Mouse (Mus musculus) limb, embryonic 14.5 days (tissue): ENCODE measurements around the gene Drd3. TPM values are rescaled to one million over a fixed set of nuclear protein-coding genes. Genes with fewer than 3 reads are reported as not detected.

Experiments
- ATAC-seq: fragments of 200-750 bp; cut with Nextera tagmentation; 2 replicates; pipeline ENCODE4 v1.8.0; 2017; ENCODE audit warnings: low read depth, moderate number of reproducible peaks, moderate TSS enrichment; ENCODE audit not compliant: low FRiP score
- DNase-seq: peaks from one replicate; pipeline ENCODE4 v3.0.0-alpha.2; 2015; ENCODE audit warnings: low spot score
- H3K27ac ChIP-seq: fragments of 300-500 bp; sonication (generic); replicated peaks from 2 replicates; pipeline ENCODE4 v1.5.1; 2014; ENCODE audit warnings: low read depth, mild to moderate bottlenecking, low read length, moderate library complexity, mixed read lengths
- H3K27me3 ChIP-seq: fragments of 300-500 bp; sonication (generic); 2 replicates; pipeline ENCODE4 v1.6.1; 2014; ENCODE audit warnings: low read length, mixed read lengths; ENCODE audit not compliant: control insufficient read depth, insufficient read depth
- H3K36me3 ChIP-seq: fragments of 300-500 bp; sonication (generic); 2 replicates; pipeline ENCODE4 v1.6.1; 2014; ENCODE audit warnings: mild to moderate bottlenecking, low read length, moderate library complexity, mixed read lengths; ENCODE audit not compliant: control insufficient read depth, insufficient read depth
- H3K4me1 ChIP-seq: fragments of 300-500 bp; sonication (generic); 2 replicates; pipeline ENCODE4 v1.6.1; 2014; ENCODE audit warnings: antibody characterized with exemption, low read length, mixed read lengths; ENCODE audit not compliant: control insufficient read depth, insufficient read depth
- H3K4me2 ChIP-seq: fragments of 300-500 bp; sonication (generic); replicated peaks from 2 replicates; pipeline ENCODE4 v1.6.1; 2014; ENCODE audit warnings: low read depth, mild to moderate bottlenecking, low read length, moderate library complexity; ENCODE audit not compliant: severe bottlenecking
- H3K4me3 ChIP-seq: fragments of 300-500 bp; sonication (generic); replicated peaks from 2 replicates; pipeline ENCODE4 v1.5.1; 2014; ENCODE audit warnings: low read length
- H3K9ac ChIP-seq: fragments of 300-500 bp; sonication (generic); 2 replicates; pipeline ENCODE4 v1.6.1; 2014; ENCODE audit warnings: mild to moderate bottlenecking, low read depth, low read length, moderate library complexity; ENCODE audit not compliant: severe bottlenecking
- H3K9me3 ChIP-seq: fragments of 300-500 bp; sonication (generic); 2 replicates; pipeline ENCODE4 v1.6.1; 2016; ENCODE audit warnings: low read length; ENCODE audit not compliant: control insufficient read depth
- POLR2A ChIP-seq: fragments of 200-500 bp; IDR thresholded peaks from 2 replicates; pipeline ENCODE4 v1.8.0; 2012; ENCODE audit warnings: inconsistent platforms, mild to moderate bottlenecking, moderate library complexity, borderline replicate concordance; ENCODE audit not compliant: insufficient read depth, insufficient read length; ENCODE audit errors: extremely low read depth
- WGBS: fragments of 180-500 bp; shearing (Covaris S2); extraction: QIAGEN DNeasy Blood & Tissue Kit; methylation state at CpG from one replicate; pipeline ENCODE4 v1.1.7; 2014; 5-methylcytosine and 5-hydroxymethylcytosine counted together
- microRNA-seq: library from miRNA; unstranded; fragments of <30 nt; microRNA quantifications from one replicate; pipeline ENCODE4, GENCODE M21; 2016
- polyA plus RNA-seq, 2 experiments: library from polyadenylated mRNA; depleted of rRNA in 1 of 2; stranded (reverse) in 1 of 2; unstranded in 1 of 2; fragments of >200 nt; fragmentation: Nextera tagmentation in 1 of 2; extraction: Ambion mirVana in 1 of 2; gene quantifications; 2 replicates each; pipeline versions ENCODE4 v1.2.1 to v1.2.3; 2012 to 2014

Drd3 gene
- polyA plus RNA-seq, 2 experiments, result not detected

- no peaks in the 10 kb centered on the region for H3K36me3 ChIP-seq
- H3K4me3 ChIP-seq, result no peak overlapping the region
- H3K9ac ChIP-seq, result no peak overlapping the region
- TF ChIP-seq POLR2A, result no peak
- ATAC-seq, result no peak
- H3K4me1 ChIP-seq, result no peaks in the 10 kb centered on the region
- DNase-seq, result no peak
- WGBS, result 81% methylated on average over 1 of the region's 1 CpGs
- no peaks in the 10 kb centered on the region for H3K27me3 ChIP-seq
- no peaks in the 10 kb centered on the region for H3K9me3 ChIP-seq
- no peak overlapping the region for H3K27ac ChIP-seq
- no peak overlapping the region for H3K4me2 ChIP-seq
Observed at GRCm38 (mm10) chr16:43841236-43841635, 87.4 kb downstream of the Drd3 start.

- H3K4me1 ChIP-seq, result no peaks in the 10 kb centered on the region
- H3K27ac ChIP-seq, result no peak overlapping the region
- H3K4me2 ChIP-seq, result no peak overlapping the region
- no peaks in the 10 kb centered on the region for H3K9me3 ChIP-seq
- no peak overlapping the region for H3K9ac ChIP-seq
- H3K27me3 ChIP-seq, result no peaks in the 10 kb centered on the region
- H3K36me3 ChIP-seq, result no peaks in the 10 kb centered on the region
- no peak for TF ChIP-seq POLR2A
- ATAC-seq (no peak), DNase-seq (no peak)
- no peak overlapping the region for H3K4me3 ChIP-seq
- 65% methylated on average over 1 of the region's 1 CpGs for WGBS
Observed at GRCm38 (mm10) chr16:43849839-43850238, 96.0 kb downstream of the Drd3 start.

GRCm38 (mm10) chr16:43858941-43859476 lies 105.2 kb downstream of the Drd3 start:
- H3K9me3 ChIP-seq, result no peaks in the 10 kb centered on the region
- ATAC-seq (no peak), DNase-seq (no peak)
- H3K27me3 ChIP-seq, result no peaks in the 10 kb centered on the region
- H3K9ac ChIP-seq, result no peak overlapping the region
- H3K4me3 ChIP-seq, result no peak overlapping the region
- TF ChIP-seq POLR2A, result no peak
- H3K36me3 ChIP-seq, result peaks cover 19% of the 10 kb centered on the region
- H3K4me1 ChIP-seq, result no peaks in the 10 kb centered on the region
- 77% methylated on average over 5 of the region's 5 CpGs for WGBS
- H3K4me2 ChIP-seq, result no peak overlapping the region
- no peak overlapping the region for H3K27ac ChIP-seq

- 85% methylated on average over 6 of the region's 6 CpGs for WGBS
Observed at GRCm38 (mm10) chr16:43860624-43861023, 106.8 kb downstream of the Drd3 start.

GRCm38 (mm10) chr16:43869805-43870204 lies 116.0 kb downstream of the Drd3 start:
- no peak for TF ChIP-seq POLR2A
- H3K36me3 ChIP-seq, result peaks cover 28% of the 10 kb centered on the region
- H3K9ac ChIP-seq, result no peak overlapping the region
- no peaks in the 10 kb centered on the region for H3K4me1 ChIP-seq
- DNase-seq, result no peak
- no peak overlapping the region for H3K27ac ChIP-seq
- H3K9me3 ChIP-seq, result no peaks in the 10 kb centered on the region
- ATAC-seq, result no peak
- H3K4me2 ChIP-seq, result no peak overlapping the region
- no peaks in the 10 kb centered on the region for H3K27me3 ChIP-seq
- no peak overlapping the region for H3K4me3 ChIP-seq

More at GRCm38 (mm10) chr16:43860624-43861023, 106.8 kb downstream of the Drd3 start:
- Histone ChIP-seq H3K4me2 (no peak overlapping the region), H3K27ac (no peak overlapping the region), H3K27me3 (no peaks in the 10 kb centered on the region), H3K36me3 (peaks cover 24% of the 10 kb centered on the region), H3K4me3 (no peak overlapping the region), H3K4me1 (no peaks in the 10 kb centered on the region), H3K9ac (no peak overlapping the region), H3K9me3 (no peaks in the 10 kb centered on the region)
- DNase-seq (no peak), ATAC-seq (no peak)
- TF ChIP-seq POLR2A, result no peak

- TF ChIP-seq POLR2A, result no peak
- DNase-seq, result no peak
- 86% methylated on average over 7 of the region's 7 CpGs for whole genome bisulfite sequencing
- Histone ChIP-seq H3K4me1 (no peaks in the 10 kb centered on the region), H3K27ac (no peak overlapping the region), H3K27me3 (no peaks in the 10 kb centered on the region), H3K36me3 (peaks cover 44% of the 10 kb centered on the region), H3K9me3 (no peaks in the 10 kb centered on the region), H3K9ac (no peak overlapping the region), H3K4me2 (no peak overlapping the region), H3K4me3 (no peak overlapping the region)
- no peak for ATAC-seq
Observed at GRCm38 (mm10) chr16:43871419-43871818, 117.6 kb downstream of the Drd3 start.

Small RNAs within 50 kb of the gene (microRNA-seq; reads per million reads assigned to microRNA genes)
- not detected for gene Gm25996

Other genes with a start within 250 kb of the Drd3 start
- gene Tigit, start 89.9 kb upstream of the Drd3 start, polyA plus RNA-seq (2012; rRNA removed), result not detected in 2 replicates
- gene Tigit, start 89.9 kb upstream of the Drd3 start, polyA plus RNA-seq (2014; fragmentation: Nextera tagmentation; extraction: Ambion mirVana), result not detected in 2 replicates
- 2.7 and 4.4 TPM in 2 replicates for gene Ccdc191, start 135.8 kb downstream of the Drd3 start, polyA plus RNA-seq (2012; rRNA removed)
- 6.2 and 10.7 TPM in 2 replicates for gene Ccdc191, start 135.8 kb downstream of the Drd3 start, polyA plus RNA-seq (2014; fragmentation: Nextera tagmentation; extraction: Ambion mirVana)
- 57.5 and 59.7 TPM in 2 replicates for gene Qtrt2, start 172.8 kb downstream of the Drd3 start, polyA plus RNA-seq (2012; rRNA removed)
- 31.2 and 34.2 TPM in 2 replicates for gene Qtrt2, start 172.8 kb downstream of the Drd3 start, polyA plus RNA-seq (2014; fragmentation: Nextera tagmentation; extraction: Ambion mirVana)
- 0.81 and 0.97 TPM in 2 replicates for gene Zdhhc23, start 225.8 kb downstream of the Drd3 start, polyA plus RNA-seq (2012; rRNA removed)
- 0.62 and 1.3 TPM in 2 replicates for gene Zdhhc23, start 225.8 kb downstream of the Drd3 start, polyA plus RNA-seq (2014; fragmentation: Nextera tagmentation; extraction: Ambion mirVana)